Mouse (Mus musculus): ENCODE measurements at regions not wholly inside any gene's neighbourhood (a gene's known extent, or its start where the extent isn't known, plus 50 kb on each side); places are given as distances from the start of the nearest gene placed in this dataset.
"Not testable (repeated sequence)": the region's sequence is repeated elsewhere in the genome, so short reads cannot be mapped to it uniquely, and the experiment has no call there.

DNA sequence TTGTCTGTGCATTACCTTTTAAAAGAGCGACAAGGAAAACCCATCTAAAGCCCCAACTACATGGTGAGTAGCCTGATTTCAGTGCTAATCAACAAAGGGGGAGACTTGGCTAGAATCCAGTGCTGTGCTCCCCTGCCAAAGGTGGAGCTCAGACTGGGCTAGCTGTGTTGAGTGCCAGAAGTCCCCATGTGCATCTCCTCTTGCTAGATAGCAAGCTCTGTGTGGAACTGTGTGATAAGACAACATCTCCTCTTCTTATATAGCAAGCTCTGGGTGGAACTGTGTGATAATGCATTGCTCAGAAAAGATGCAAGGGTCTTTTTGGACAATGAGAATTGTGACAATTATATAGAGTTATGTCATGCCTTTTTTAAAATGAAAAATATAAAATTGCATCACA, 741.4 kb downstream of the Adam6a start:
- intact Hi-C loops (cut with DNase I), result no loop called here
- DNase-seq (ENCODE audit: extremely low spot score in 1 of 2, low spot score in 2 of 2), result no peak

DNA sequence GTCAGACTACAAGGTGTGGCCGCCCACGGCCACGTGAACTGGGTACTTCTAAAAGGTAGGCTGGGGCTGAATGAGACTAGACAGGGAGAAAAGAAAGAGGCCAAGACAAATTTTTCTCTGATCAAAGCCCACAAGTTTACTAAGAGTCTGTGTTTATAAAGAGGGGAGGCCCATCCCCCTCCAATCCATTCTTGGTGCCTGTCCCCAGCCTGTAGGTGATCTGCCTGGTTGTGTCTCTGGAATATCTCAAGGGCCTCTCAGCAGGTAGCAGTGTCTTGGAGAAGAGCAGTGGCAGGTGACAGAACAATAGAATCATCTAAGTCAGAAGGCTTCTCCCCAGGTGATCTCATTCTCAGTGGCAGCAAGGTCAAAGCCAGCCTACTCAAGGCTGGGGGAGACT, 743.3 kb downstream of the Adam6a start:
- DNase-seq (ENCODE audit: extremely low spot score in 1 of 2, low spot score in 2 of 2), result no peak
- intact Hi-C loops (cut with DNase I), result no loop called here

DNA sequence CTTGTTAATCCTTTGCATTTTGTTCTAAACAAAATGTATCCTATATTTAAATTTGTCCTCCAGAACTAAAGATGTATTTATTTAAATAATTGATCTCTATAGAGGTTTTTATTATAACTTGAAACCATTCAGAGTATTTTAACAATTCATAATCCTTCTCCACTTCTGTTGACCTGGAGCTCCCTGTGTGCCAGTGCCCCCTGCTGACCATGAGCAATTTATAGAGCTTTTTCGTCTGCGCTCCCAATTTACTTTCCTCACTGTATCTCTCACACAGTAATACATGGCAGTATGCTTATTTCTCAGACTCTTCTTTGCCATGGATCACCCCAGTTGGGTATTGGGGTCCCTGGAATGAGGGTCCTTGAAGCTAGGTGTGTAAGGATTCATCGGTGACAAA, 747.4 kb downstream of the Adam6a start:
- no peak for DNase-seq (ENCODE audit: extremely low spot score in 1 of 2, low spot score in 2 of 2)
- intact Hi-C loops (cut with DNase I), result no loop called here

DNA sequence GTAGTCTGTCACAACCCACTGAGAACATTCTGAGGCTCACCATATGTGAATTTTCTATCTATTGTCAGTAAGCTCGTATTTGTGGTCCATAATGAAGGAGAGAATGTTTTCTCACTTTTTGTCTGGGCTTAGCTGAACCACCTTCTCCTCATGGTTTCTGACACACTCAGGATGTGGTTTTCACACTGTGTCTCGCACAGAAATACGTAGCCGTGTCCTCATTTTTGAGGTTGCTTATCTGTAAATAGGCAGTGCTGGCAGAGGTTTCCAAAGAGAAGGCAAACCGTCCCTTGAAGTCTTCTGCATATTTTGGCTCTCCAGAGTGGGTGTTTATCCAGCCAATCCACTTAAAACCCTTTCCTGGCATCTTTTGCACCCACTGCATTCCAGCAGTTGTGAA, 756.1 kb downstream of the Adam6a start:
- intact Hi-C loops (cut with DNase I), result no loop called here
- DNase-seq (ENCODE audit: extremely low spot score in 1 of 2, low spot score in 2 of 2), result no peak

- intact Hi-C loops (cut with DNase I), result no loop called here
- DNase-seq (ENCODE audit: extremely low spot score in 1 of 2, low spot score in 2 of 2), result no peak
Measured at GRCm38 (mm10) chr12:114301728-114302127, 758.0 kb downstream of the Adam6a start.

- no peak for DNase-seq (ENCODE audit: extremely low spot score in 1 of 2, low spot score in 2 of 2)
- intact Hi-C loops (cut with DNase I), result no loop called here
Measured at GRCm38 (mm10) chr12:114332552-114332951, 788.8 kb downstream of the Adam6a start.

DNA sequence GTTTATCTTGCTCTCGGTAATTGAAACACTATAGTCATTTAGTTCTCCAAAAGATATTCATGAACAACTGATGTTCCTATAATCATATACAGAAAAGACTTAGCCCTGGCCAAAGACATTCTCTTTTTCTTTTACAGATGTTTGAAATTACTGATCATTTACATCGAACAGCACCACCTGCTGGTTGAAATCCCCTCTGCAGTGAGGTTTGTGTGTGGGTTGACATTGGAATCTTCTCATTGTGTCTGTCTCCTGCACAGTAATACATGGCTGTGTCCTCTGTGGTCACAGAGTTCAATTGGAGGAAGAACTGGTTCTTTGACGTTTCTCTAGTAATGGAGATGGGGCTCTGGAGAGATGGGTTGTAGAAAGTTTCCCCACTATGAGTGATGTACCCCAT, 822.6 kb downstream of the Adam6a start:
- DNase-seq (ENCODE audit: extremely low spot score in 1 of 2, low spot score in 2 of 2), result no peak
- intact Hi-C loops (cut with DNase I), result no loop called here

GRCm38 (mm10) chr12:114378696-114379350, 835.1 kb downstream of the Adam6a start:
- DNase-seq (ENCODE audit: extremely low spot score in 1 of 2, low spot score in 2 of 2), result peak in 1 of 2 experiments; percentile 24
- intact Hi-C loops (cut with DNase I), result not testable (repeated sequence)

DNA sequence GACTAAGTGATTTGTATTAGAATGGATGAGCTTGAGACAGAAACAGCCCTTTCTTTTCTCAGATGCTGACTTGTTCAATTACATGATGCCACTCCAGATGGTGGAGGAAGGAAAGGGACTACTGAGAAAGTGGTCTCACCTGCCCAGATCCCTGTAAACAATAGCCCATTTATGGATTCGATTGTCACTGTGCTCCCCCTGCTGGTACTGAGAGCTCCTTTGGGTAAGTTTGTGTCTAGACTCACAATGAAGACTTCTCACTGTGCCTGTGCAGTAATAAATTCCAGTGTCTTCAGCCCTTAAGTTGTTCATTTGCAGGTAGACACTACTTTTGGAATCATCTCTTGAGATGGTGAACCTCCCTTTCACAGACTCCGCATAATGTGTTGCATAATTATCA, 847.7 kb downstream of the Adam6a start:
- DNase-seq (ENCODE audit: extremely low spot score in 1 of 2, low spot score in 2 of 2), result no peak
- intact Hi-C loops (cut with DNase I), result no loop called here

DNA sequence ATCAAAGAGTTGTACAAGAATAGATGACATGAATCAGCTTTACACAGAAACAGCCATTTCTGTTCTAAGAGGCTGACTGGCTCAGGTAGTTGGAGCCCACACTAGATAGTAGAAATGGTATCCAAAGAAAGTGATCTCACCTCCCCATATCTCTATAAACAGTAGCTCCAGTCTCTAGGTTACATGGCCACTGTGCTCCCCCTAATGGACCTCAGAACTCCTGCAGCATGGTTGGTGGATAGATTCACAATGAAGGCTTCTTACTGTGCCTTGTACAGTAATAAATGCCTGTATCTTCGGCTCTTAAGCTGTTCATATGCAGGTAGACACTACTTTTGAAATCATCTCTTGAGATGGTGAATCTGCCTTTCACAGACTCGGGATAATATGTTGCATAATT, 862.5 kb downstream of the Adam6a start:
- DNase-seq (ENCODE audit: extremely low spot score in 1 of 2, low spot score in 2 of 2), result no peak
- intact Hi-C loops (cut with DNase I), result no loop called here

DNA sequence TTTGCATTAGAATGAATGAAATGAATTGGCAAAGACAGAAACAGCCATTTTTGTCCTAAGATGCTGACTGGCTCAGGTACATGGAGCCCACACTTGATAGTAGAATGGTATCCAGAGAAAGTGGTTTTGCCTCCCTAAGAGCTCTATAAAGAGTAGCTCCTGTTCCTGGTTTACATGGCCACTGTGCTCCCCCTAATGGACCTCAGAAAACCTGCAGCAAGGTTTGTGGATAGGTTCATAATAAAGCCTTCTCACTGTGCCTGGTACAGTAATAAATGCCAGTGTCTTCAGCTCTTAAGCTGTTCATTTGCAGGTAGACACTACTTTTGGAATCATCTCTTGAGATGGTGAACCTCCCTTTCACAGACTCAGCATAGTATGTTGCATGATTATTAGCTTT, 890.8 kb downstream of the Adam6a start:
- intact Hi-C loops (cut with DNase I), result no loop called here
- DNase-seq (ENCODE audit: extremely low spot score in 1 of 2, low spot score in 2 of 2), result no peak

- intact Hi-C loops (cut with DNase I), result no loop called here
- no peak for DNase-seq (ENCODE audit: extremely low spot score in 1 of 2, low spot score in 2 of 2)
Measured at GRCm38 (mm10) chr12:114462037-114462436, 918.3 kb downstream of the Adam6a start.

DNA sequence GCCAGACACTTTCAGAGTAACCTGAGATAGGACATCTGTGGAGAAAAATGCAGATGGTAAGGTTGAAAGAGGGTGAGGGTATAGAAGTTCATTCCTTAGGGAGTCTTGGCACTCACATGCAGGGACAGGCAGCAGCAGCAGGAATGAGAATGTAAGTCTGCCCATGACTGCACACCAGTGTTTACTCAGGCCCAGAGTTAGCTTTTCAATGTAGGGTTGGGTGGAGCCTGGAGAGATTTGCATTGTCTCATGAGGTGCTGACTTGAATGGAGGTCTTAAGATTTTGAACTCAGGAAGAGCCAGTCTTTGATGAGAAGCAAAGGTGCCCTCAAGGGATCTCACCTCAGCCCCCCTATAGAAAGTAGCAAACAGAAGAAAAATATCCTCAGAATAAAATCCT, 918.9 kb downstream of the Adam6a start:
- no peak for DNase-seq (ENCODE audit: extremely low spot score in 1 of 2, low spot score in 2 of 2)
- intact Hi-C loops (cut with DNase I), result no loop called here

GRCm38 (mm10) chr12:114468857-114469256, 925.1 kb downstream of the Adam6a start:
- intact Hi-C loops (cut with DNase I), result no loop called here
- no peak for DNase-seq (ENCODE audit: extremely low spot score in 1 of 2, low spot score in 2 of 2)

GRCm38 (mm10) chr12:114472678-114473077, 929.0 kb downstream of the Adam6a start:
- intact Hi-C loops (cut with DNase I), result not testable (repeated sequence)

GRCm38 (mm10) chr12:114478741-114479140, 935.0 kb downstream of the Adam6a start:
- DNase-seq (ENCODE audit: extremely low spot score in 1 of 2, low spot score in 2 of 2), result no peak
- intact Hi-C loops (cut with DNase I), result loop anchor here (5.0 kb wide), 1 partner anchor 44 kb away; no protein-coding TSS in a partner anchor

More at GRCm38 (mm10) chr12:114472678-114473077, 929.0 kb downstream of the Adam6a start:
- not testable (repeated sequence) for DNase-seq (ENCODE audit: extremely low spot score in 1 of 2, low spot score in 2 of 2)

GRCm38 (mm10) chr12:114493500-114494031, 949.9 kb downstream of the Adam6a start:
- intact Hi-C loops (cut with DNase I); DNase-seq (ENCODE audit: extremely low spot score in 1 of 2, low spot score in 2 of 2): not testable (repeated sequence)

GRCm38 (mm10) chr12:114495741-114496140, 952.0 kb downstream of the Adam6a start:
- intact Hi-C loops (cut with DNase I), result no loop called here

DNA sequence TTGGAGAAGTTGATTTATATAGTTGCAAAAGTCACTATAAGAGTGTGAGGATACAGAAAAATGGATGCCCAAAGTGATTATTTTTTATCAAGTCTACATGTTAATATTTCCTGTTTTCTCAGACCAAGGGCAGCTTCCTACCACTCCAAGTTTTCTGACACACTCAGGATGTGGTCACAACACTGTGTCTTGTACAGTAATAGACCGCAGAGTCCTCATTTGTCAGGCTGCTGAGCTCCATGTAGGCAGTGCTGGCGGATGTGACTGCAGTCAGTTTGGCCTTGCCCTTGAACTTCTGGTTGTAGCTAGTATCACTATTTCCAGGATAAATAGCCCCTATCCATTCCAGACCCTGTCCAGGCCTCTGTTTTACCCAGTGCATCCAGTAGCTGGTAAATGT, 969.4 kb downstream of the Adam6a start:
- intact Hi-C loops (cut with DNase I), result no loop called here
- DNase-seq (ENCODE audit: extremely low spot score in 1 of 2, low spot score in 2 of 2), result no peak

More at GRCm38 (mm10) chr12:114495741-114496140, 952.0 kb downstream of the Adam6a start:
- no peak for DNase-seq (ENCODE audit: extremely low spot score in 1 of 2, low spot score in 2 of 2)

GRCm38 (mm10) chr12:114542094-114542493, 998.4 kb downstream of the Adam6a start:
- intact Hi-C loops (cut with DNase I); DNase-seq (ENCODE audit: extremely low spot score in 1 of 2, low spot score in 2 of 2): not testable (repeated sequence)

GRCm38 (mm10) chr12:114544931-114545330, 1001.2 kb downstream of the Adam6a start:
- intact Hi-C loops (cut with DNase I), result not testable (repeated sequence)

More at GRCm38 (mm10) chr12:114544931-114545330, 1001.2 kb downstream of the Adam6a start:
- not testable (repeated sequence) for DNase-seq (ENCODE audit: extremely low spot score in 1 of 2, low spot score in 2 of 2)
